Mouse (Mus musculus) brain, embryonic 14.5 days (tissue): ENCODE results near the gene March7.

Source experiments
- CTCF ChIP-seq: fragments of 200-500 bp; IDR thresholded peaks from 2 replicates; pipeline ENCODE4 v1.5.1; 2012; ENCODE audit warnings: inconsistent platforms, mild to moderate bottlenecking, moderate library complexity, borderline replicate concordance; ENCODE audit not compliant: insufficient read depth, insufficient read length; ENCODE audit errors: extremely low read depth
- POLR2A ChIP-seq: fragments of 200-500 bp; IDR thresholded peaks from 2 replicates; pipeline ENCODE4 v1.6.1; 2012; ENCODE audit warnings: mild to moderate bottlenecking, inconsistent platforms, borderline replicate concordance; ENCODE audit not compliant: poor library complexity, insufficient read depth, insufficient read length, severe bottlenecking; ENCODE audit errors: extremely low read depth

- TF ChIP-seq CTCF (no peak), POLR2A (no peak)
Measured at GRCm38 (mm10) chr2:60173595-60173994, 36.1 kb upstream of the March7 start.
